Mouse (Mus musculus) adrenal gland, adult 18-20 months (tissue): Measurements from ENCODE around the gene Mcrs1. TPM values are rescaled to one million over a fixed set of nuclear protein-coding genes. Genes with fewer than 3 reads are reported as not detected.
"Not testable (repeated sequence)": the region's sequence is repeated elsewhere in the genome, so short reads cannot be mapped to it uniquely, and the experiment has no call there.

Experiments used
- DNase-seq, 2 experiments: peaks; one replicate each; pipeline ENCODE4 v3.0.0; 2021 to 2022; ENCODE audit warnings: low spot score in 2 of 2
- long read RNA-seq, 2 experiments: library from polyadenylated mRNA; stranded (forward); transcript quantifications; one replicate each; pipeline ENCODE4 v2.0.0; 2021
- total RNA-seq, 2 experiments: library from RNA; stranded (reverse); gene quantifications; 1 replicate in 1 of 2; 2 replicates in 1 of 2; pipeline ENCODE4 v1.2.3; 2021

Mcrs1 gene
- total RNA-seq: 10 to 100 TPM; 30.6 to 37.2 TPM
- long read RNA-seq, experiment 1, transcript Mcrs1-202 (14 exons, 1,771 nt): minor isoform, 5 of 70 reads
- long read RNA-seq, experiment 1, transcript Mcrs1-201 (15 exons, 1,916 nt): major isoform, 52 of 70 reads
- long read RNA-seq, experiment 1, partial matches to known transcripts: 2 of 70 reads
- long read RNA-seq, experiment 1, other reads (novel, unspliced or antisense): 11 of 70 reads
- long read RNA-seq, experiment 2, transcript Mcrs1-202 (14 exons, 1,771 nt): minor isoform, 9 of 172 reads
- long read RNA-seq, experiment 2, transcript Mcrs1-201 (15 exons, 1,916 nt): major isoform, 138 of 172 reads
- long read RNA-seq, experiment 2, partial matches to known transcripts: 7 of 172 reads
- long read RNA-seq, experiment 2, other reads (novel, unspliced or antisense): 16 of 172 reads

- DNase-seq: peak; percentile 93 to 94
These were observed at the start of gene Mcrs1 for GRCm38 (mm10) chr15:99251626-99252380. Gene Mcrs1, minus strand, starts transcription at chr15:99251961.

GRCm38 (mm10) chr15:99296213-99296612 lies 44.5 kb upstream of the Mcrs1 start:
- no peak for DNase-seq

GRCm38 (mm10) chr15:99295484-99295981 lies 43.8 kb upstream of the Mcrs1 start, which contains the start of gene Fam186b:
Gene Fam186b, minus strand, starts transcription at chr15:99295888.
- peak; percentile 39 to 46 for DNase-seq

DNA sequence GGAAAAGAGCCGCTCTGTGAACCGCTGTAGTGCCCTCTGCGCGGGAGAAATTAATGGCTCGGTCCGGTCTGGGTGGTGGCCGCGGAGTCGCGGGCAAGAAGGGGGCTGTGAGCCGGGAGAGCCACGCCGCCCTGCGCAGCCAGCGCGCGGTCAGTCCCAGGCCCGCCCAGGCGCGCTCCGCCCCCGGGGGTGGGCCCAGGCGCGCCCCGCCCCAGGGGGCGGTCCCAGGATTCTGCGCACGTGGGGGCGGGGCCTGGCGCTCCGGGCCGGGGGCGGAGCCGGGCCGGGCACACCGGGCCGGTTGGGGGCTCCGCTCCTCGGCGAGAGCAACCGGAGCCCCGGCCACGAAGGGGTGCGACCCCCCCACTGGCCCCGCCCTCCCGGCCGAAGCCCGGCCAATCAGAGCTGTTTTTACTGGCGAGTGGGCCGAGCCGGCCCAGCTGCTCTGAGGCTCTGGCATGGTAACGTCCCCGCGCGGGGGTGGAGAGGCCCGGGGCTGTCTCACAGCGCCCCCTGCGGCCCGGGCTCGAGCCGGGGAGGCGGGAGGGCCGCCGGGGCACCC lies 43.1 kb upstream of the Mcrs1 start, which contains the start of gene Prpf40b:
TSS of gene Prpf40b (plus strand) at position 275 of the 562 bp plus-strand sequence.
- DNase-seq: peak; percentile 94 to 95

- DNase-seq: no peak
These were observed 42.5 kb upstream of the Mcrs1 start for GRCm38 (mm10) chr15:99294287-99294686.

DNA sequence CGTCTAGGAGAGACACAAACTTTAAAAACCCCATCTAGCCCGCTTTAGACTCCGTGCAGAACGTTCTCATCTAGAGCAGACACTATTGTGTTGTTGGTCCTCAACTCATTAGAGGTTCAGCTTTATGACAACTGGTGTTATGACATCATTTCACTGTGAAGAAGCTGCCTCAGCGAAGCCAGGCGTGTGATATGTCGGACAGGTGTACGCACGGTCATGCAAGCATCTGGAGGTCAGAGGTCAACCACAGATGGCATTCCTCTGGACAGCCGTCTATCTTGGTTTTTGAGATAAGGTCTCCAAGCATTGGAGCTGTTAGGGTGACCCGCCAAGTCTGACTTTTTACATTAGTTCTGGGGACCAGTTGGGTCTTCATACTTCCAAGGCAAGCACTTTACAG lies 38.8 kb upstream of the Mcrs1 start:
- no peak for DNase-seq

DNA sequence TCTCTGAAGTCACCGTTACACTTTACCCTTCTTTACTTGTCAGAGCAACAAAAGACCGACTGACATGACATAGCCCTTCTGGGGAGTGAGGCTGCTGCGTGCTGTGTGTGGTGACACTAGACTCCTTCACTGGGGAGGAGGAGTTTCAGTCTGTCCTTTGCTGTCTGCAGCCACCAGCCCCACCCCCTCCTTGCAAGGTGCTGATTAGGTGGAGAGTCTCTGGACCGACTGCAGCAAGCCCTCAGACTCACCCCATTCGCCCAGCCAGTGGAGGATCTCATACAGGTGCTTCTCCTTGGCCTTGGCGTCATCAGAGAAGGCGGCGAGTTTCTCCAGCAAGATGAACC lies 33.4 kb upstream of the Mcrs1 start:
- DNase-seq: no peak

- DNase-seq: no peak
These were observed 32.9 kb upstream of the Mcrs1 start for GRCm38 (mm10) chr15:99284527-99285188.

GRCm38 (mm10) chr15:99283456-99283855 lies 31.7 kb upstream of the Mcrs1 start:
- no peak for DNase-seq

- DNase-seq: no peak
These were observed 26.5 kb upstream of the Mcrs1 start for GRCm38 (mm10) chr15:99278271-99278670.

GRCm38 (mm10) chr15:99276095-99276494 lies 24.3 kb upstream of the Mcrs1 start:
- no peak for DNase-seq

- DNase-seq: peak; percentile 54 to 55
These were observed 13.9 kb upstream of the Mcrs1 start for GRCm38 (mm10) chr15:99265679-99266078.

- DNase-seq: no peak
These were observed 12.6 kb upstream of the Mcrs1 start for GRCm38 (mm10) chr15:99264363-99264762.

GRCm38 (mm10) chr15:99262702-99263101 lies 10.9 kb upstream of the Mcrs1 start:
- no peak for DNase-seq

DNA sequence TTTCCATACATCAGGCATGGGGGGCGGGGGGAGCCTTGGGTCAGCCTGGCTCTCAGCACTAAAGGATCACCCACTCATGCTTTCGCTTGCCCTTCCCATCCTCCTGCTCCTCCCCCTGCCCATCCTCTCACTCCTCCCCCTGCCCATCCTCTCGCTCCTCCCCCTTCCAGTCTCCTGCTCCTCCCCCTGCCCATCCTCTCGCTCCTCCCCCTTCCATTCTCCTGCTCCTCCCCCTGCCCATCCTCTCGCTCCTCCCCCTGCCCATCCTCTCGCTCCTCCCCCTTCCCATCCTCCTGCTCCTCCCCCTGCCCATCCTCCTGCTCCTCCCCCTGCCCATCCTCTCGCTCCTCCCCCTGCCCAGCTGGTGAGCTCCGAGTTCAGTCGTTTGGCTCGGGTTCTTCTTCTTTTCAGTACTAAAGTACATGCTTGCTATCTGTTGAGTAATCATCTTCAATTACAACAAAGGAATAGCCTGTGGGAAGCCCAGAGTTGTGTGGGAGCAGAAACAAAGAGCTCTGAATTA lies 8.0 kb upstream of the Mcrs1 start:
- peak; percentile 64 to 65 for DNase-seq

DNA sequence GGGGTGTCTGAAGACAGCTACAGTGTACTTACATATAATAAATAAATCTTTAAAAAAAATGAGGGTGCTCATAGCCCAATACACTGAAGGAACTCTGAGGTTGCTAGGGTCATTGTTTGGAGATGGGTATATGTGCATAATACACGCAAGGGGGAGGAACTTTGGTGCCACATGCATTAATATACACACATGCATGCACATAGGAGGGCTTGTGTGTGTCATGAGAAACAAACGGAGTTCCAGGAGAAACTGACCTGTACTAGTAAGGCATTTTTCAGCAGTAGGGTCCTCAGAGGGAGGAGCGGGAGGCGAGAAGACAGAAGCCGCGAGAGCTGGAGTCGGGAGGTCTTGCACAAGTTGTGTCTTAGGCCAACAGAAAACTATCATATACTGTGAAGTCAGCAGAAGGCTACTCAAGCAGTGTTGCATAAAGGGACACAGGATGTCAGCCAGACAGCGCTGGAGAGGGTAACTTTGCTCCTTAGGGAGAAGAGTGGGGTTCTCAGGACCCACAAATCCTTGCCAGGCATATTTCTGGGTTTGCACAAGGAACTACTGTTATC lies 7.5 kb upstream of the Mcrs1 start:
- no peak for DNase-seq

GRCm38 (mm10) chr15:99255241-99255749 lies 3.5 kb upstream of the Mcrs1 start:
- DNase-seq: no peak

DNA sequence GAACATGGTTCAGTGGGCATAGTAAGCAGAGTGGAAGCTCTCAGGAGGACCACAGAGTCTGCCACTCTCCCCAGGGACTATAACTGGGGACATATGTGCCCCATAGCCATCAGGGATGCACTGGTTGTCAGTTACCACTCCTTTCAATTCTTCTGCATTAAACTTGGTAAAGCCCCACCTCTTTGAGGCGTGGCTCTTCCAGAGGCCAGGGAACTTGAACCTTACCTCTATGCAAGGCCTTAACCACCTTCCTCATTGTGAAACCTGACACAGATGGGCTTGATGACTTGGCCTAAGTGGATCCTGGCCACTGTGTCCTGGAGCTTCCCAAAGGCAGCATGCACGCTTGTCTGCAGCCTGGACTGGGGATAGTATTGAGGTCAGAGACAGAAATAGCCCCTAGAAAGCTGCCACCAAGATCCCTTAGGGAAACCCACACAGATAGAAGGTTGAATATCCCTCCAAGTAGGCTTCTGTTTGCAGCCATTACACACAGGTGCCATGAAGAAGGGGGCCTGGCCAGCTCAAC lies 2.8 kb upstream of the Mcrs1 start:
- DNase-seq: no peak

DNA sequence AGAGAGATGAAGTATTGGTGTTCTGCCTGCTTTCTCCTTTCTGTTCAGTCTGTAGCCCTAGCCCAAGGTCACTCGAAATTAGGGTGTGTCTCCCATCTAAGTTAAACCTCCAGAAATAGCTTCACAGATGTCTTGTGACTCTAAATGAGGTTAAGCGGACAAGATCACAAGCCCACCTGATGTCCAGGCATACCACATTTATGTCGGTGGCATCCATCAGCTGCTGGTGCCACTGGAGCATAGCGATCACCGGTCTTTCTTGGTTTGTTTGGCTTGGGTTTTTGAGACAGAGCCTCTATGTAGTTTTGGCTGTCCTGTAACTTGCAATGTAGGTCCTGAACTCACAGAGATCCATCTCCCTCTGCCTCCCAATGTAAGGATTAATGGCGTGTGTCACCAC lies 2.0 kb upstream of the Mcrs1 start:
- DNase-seq: no peak

- DNase-seq: not testable (repeated sequence)
These were observed 1.4 kb upstream of the Mcrs1 start for GRCm38 (mm10) chr15:99253175-99253479.
